Mouse (Mus musculus): ENCODE results near the gene Gm9887. TPM values are rescaled to one million over a fixed set of nuclear protein-coding genes. Genes with fewer than 3 reads are reported as not detected.

Gene Gm9887
- polyA plus RNA-seq, 1 experiment, result 0.94 TPM

DNA sequence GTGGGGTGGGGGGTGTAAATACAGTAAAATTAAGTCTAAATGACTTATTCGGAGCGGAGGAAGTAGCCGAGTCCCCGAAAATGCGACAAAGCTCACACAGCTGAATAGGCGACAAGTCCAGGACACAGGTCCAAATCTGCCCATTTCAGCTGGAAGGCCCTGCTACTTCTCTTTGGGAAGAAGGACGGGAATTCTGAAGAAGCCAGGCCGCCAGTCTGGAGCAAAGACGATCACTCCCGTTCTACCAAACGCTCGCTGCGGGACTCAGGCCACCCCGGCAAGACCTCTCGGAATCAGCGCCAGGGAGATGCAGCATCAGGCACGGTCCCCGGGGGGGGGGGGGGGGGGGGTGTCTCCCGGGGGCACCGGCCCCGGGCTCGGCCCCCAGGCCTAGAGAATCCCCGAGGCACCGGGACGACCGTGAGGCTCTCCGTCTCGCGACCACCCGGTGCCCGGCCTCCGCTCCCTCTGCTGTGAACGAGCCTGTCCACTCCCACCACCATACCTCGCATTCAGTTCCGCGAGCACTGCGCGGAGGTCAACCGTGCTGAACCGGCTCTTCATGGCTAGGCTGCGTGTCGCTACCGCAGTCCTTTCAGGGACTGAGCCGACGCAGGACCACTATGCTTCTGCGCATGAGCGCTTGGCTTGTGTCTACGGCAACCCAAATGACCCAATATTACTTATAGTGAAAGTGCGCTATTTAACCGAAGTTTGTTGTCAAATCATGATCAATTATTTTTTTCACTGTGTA, 15.5 kb downstream of the Gm9887 start, which contains the start of gene Nemf:
Gene Nemf, minus strand, starts transcription at position 620 of the 754 bp plus-strand sequence.
- DNase-seq, result peak; percentile 95
- Histone ChIP-seq H3K4me1 (ENCODE audit: control insufficient read depth, insufficient read depth, low read length) (peaks cover 7% of the 10 kb centered on the region; the same call in 1 of the 2 replicates), H3K27ac (ENCODE audit: insufficient read depth, low read depth, low read length) (peak within 1 kb of the TSS; percentile 74), H3K4me3 (ENCODE audit: insufficient read depth, low read depth, low read length) (peak within 1 kb of the TSS; percentile 70), H3K36me3 (ENCODE audit: control insufficient read depth, insufficient read depth, low read length) (peaks cover 5% of the 10 kb centered on the region; the same call in 1 of the 2 replicates), H3K27me3 (replicated peaks; ENCODE audit: control insufficient read depth, insufficient read depth, low read length) (no peaks in the 10 kb centered on the region)
- WGBS, result under 1% methylated on average over 48 of the region's 50 CpGs
- peak; percentile 95 for TF ChIP-seq POLR2A (IDR thresholded peaks at IDR 0.05; ENCODE audit: low read depth, low read length)
- TF ChIP-seq CTCF (conservative IDR thresholded peaks at IDR 0.05; ENCODE audit: insufficient read depth, insufficient read length, low read depth, low read length), result no peak

DNA sequence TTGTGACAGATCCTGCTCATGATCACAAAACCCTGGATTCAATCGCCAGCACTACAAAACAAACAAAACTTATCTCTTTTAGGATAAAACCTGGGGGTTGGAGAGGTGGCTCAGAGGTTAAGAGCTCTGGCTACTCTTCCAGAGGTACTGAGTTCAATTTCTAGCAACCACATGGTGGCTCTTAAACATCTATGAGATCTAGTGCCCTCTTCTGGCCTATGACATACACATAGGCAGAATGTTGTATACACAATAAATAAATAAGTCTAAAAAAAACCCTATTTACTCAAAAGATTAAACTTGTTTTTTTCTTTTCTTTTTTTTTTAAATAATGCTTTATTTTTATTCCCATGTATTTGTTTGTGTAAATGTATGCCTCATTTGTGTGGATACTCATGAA, 20.6 kb downstream of the Gm9887 start:
- no peak for TF ChIP-seq CTCF (conservative IDR thresholded peaks at IDR 0.05; ENCODE audit: insufficient read depth, insufficient read length, low read depth, low read length)
- TF ChIP-seq POLR2A (IDR thresholded peaks at IDR 0.05; ENCODE audit: low read depth, low read length), result no peak
- DNase-seq, result no peak
- Histone ChIP-seq H3K27ac (ENCODE audit: insufficient read depth, low read depth, low read length) (no peak overlapping the region), H3K27me3 (replicated peaks; ENCODE audit: control insufficient read depth, insufficient read depth, low read length) (no peaks in the 10 kb centered on the region), H3K4me3 (ENCODE audit: insufficient read depth, low read depth, low read length) (no peak overlapping the region), H3K4me1 (ENCODE audit: control insufficient read depth, insufficient read depth, low read length) (peaks cover 7% of the 10 kb centered on the region; the same call in 1 of the 2 replicates), H3K36me3 (ENCODE audit: control insufficient read depth, insufficient read depth, low read length) (peaks cover 12% of the 10 kb centered on the region; the same call in 1 of the 2 replicates)
- 88% methylated on average over 1 of the region's 1 CpGs for WGBS

DNA sequence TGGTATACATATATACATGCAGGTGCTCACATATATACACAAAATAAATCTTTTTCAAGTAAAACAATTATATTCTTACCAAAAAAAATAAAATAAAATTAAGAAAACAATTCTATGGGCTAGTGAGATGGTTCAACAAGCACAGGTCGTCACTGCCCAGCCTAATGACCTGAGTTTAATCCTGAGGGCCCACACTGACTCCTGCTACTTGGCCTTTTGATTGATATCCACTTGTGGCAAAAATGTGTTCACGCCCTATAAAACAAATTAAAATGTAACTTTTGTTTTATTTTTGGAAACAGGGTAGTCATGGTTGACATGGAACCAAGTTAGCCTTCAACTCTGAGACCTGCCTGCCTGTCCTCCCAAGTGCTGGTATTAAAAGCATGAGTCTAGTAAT, 22.3 kb downstream of the Gm9887 start:
- H3K36me3 ChIP-seq (ENCODE audit: control insufficient read depth, insufficient read depth, low read length), result peaks cover 14% of the 10 kb centered on the region
- WGBS, result 38% methylated on average over 2 of the region's 2 CpGs

DNA sequence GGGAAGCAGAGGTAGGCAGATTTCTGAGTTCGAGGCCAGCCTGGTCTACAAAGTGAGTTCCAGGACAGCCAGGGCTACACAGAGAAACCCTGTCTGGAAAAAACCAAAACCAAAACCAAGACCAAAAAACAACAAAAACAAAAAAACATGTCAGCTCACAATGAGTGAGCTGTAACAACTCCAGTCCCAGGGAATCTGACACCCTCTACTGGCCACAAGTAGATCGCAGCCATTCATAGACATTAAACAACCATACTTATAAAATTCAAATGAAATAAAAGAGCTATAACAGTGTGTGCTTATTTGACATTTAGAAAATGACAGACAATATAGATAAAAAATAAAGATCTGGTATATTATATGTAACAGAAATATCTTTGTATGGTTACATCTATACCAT, 38.7 kb downstream of the Gm9887 start:
- TF ChIP-seq CTCF (conservative IDR thresholded peaks at IDR 0.05; ENCODE audit: insufficient read depth, insufficient read length, low read depth, low read length), result peak; percentile 41
- no peak for TF ChIP-seq POLR2A (IDR thresholded peaks at IDR 0.05; ENCODE audit: low read depth, low read length)
- H3K27ac ChIP-seq (ENCODE audit: insufficient read depth, low read depth, low read length), result no peak overlapping the region
- H3K36me3 ChIP-seq (ENCODE audit: control insufficient read depth, insufficient read depth, low read length), result peaks cover 6% of the 10 kb centered on the region
- H3K4me3 ChIP-seq (ENCODE audit: insufficient read depth, low read depth, low read length), result no peak overlapping the region
- no peaks in the 10 kb centered on the region for H3K4me1 ChIP-seq (ENCODE audit: control insufficient read depth, insufficient read depth, low read length)
- WGBS, result 83% methylated on average over 2 of the region's 2 CpGs
- no peaks in the 10 kb centered on the region for H3K27me3 ChIP-seq (replicated peaks; ENCODE audit: control insufficient read depth, insufficient read depth, low read length)
- DNase-seq, result peak; percentile 41

More for the DNA sequence above, 22.3 kb downstream of the Gm9887 start:
- Histone ChIP-seq H3K27me3 (replicated peaks; ENCODE audit: control insufficient read depth, insufficient read depth, low read length) (no peaks in the 10 kb centered on the region), H3K4me3 (ENCODE audit: insufficient read depth, low read depth, low read length) (no peak overlapping the region), H3K4me1 (ENCODE audit: control insufficient read depth, insufficient read depth, low read length) (no peaks in the 10 kb centered on the region), H3K27ac (ENCODE audit: insufficient read depth, low read depth, low read length) (no peak overlapping the region)
- no peak for TF ChIP-seq CTCF (conservative IDR thresholded peaks at IDR 0.05; ENCODE audit: insufficient read depth, insufficient read length, low read depth, low read length)
- TF ChIP-seq POLR2A (IDR thresholded peaks at IDR 0.05; ENCODE audit: low read depth, low read length), result no peak
- peak; percentile 47 for DNase-seq

DNA sequence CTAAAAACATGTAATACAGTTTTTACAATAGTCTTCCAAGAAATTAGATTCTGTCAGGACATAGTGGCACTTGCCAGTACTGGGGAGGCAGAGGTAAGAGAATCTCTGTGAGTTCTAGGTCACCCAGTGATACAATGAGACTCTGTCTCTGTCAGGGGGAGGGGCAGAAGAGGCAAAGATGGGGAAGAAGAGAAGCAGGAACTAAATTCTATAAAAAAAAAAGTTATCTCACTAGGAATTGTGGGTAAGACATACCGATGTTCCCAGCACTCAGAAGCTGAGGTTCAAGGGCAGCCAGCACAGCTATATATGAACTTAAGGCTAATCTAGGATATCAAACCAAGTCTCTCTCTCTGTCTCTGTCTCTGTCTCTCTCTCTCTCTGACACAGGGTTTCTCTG, 40.1 kb downstream of the Gm9887 start:
- no peak for TF ChIP-seq CTCF (conservative IDR thresholded peaks at IDR 0.05; ENCODE audit: insufficient read depth, insufficient read length, low read depth, low read length)
- no peak for TF ChIP-seq POLR2A (IDR thresholded peaks at IDR 0.05; ENCODE audit: low read depth, low read length)
- Histone ChIP-seq H3K4me3 (ENCODE audit: insufficient read depth, low read depth, low read length) (no peak overlapping the region), H3K36me3 (ENCODE audit: control insufficient read depth, insufficient read depth, low read length) (peaks cover 5% of the 10 kb centered on the region), H3K27ac (ENCODE audit: insufficient read depth, low read depth, low read length) (no peak overlapping the region), H3K27me3 (replicated peaks; ENCODE audit: control insufficient read depth, insufficient read depth, low read length) (no peaks in the 10 kb centered on the region), H3K4me1 (ENCODE audit: control insufficient read depth, insufficient read depth, low read length) (no peaks in the 10 kb centered on the region)
- DNase-seq, result no peak
- 74% methylated on average over 1 of the region's 1 CpGs for WGBS

DNA sequence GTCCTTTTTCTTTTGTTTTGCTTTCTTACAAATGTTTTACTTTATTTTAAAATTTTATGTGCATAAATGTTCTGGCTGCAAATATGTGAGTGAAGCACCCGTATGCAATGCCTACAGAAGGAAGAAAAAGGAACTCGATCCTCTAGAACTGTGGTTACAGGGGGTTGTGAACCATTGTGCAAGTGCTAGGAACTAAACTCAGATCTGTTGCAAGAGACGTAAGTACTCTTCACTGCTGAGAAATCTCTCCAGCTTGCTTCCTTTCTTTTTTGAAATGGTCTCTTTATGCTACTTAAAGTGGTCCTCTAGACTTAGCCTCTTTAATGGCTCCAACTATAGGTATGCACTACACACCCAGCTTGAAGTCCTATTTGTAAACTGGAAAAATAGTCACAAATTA, 41.1 kb downstream of the Gm9887 start:
- Histone ChIP-seq H3K4me3 (ENCODE audit: insufficient read depth, low read depth, low read length) (no peak overlapping the region), H3K27me3 (replicated peaks; ENCODE audit: control insufficient read depth, insufficient read depth, low read length) (no peaks in the 10 kb centered on the region), H3K4me1 (ENCODE audit: control insufficient read depth, insufficient read depth, low read length) (no peaks in the 10 kb centered on the region), H3K27ac (ENCODE audit: insufficient read depth, low read depth, low read length) (no peak overlapping the region), H3K36me3 (ENCODE audit: control insufficient read depth, insufficient read depth, low read length) (peaks cover 5% of the 10 kb centered on the region)
- no peak for DNase-seq
- TF ChIP-seq POLR2A (IDR thresholded peaks at IDR 0.05; ENCODE audit: low read depth, low read length) (no peak), CTCF (conservative IDR thresholded peaks at IDR 0.05; ENCODE audit: insufficient read depth, insufficient read length, low read depth, low read length) (no peak)
- WGBS, result 91% methylated on average over 3 of the region's 3 CpGs

Other genes starting within 250 kb of the Gm9887 start
- gene Rps29, start 213.3 kb downstream of the Gm9887 start, polyA plus RNA-seq (2012; rRNA removed), result 1,269 and 1,739 TPM in 2 replicates
- gene Lrr1, start 203.6 kb downstream of the Gm9887 start, polyA plus RNA-seq (2012; rRNA removed), result 0.14 TPM in 1 of 2 replicates, not detected in the other
- 157 and 190 TPM in 2 replicates for gene Rpl36al, start 188.4 kb downstream of the Gm9887 start, polyA plus RNA-seq (2012; rRNA removed)
- 30.8 and 32.6 TPM in 2 replicates for gene Mgat2, start 188.3 kb downstream of the Gm9887 start, polyA plus RNA-seq (2012; rRNA removed)
- 2.6 and 3.1 TPM in 2 replicates for gene Gm49383, start 175.4 kb downstream of the Gm9887 start, polyA plus RNA-seq (2012; rRNA removed)
- gene Dnaaf2, start 174.0 kb downstream of the Gm9887 start, polyA plus RNA-seq (2012; rRNA removed), result 1.3 and 1.5 TPM in 2 replicates
- gene Gm49384, start 168.2 kb downstream of the Gm9887 start, polyA plus RNA-seq (2012; rRNA removed), result 0.57 and 0.78 TPM in 2 replicates
- gene Pole2, start 144.3 kb downstream of the Gm9887 start, polyA plus RNA-seq (2012; rRNA removed), result 1.9 TPM in 2 replicates
- gene Klhdc1, start 131.3 kb downstream of the Gm9887 start, polyA plus RNA-seq (2012; rRNA removed), result 2.9 and 5.9 TPM in 2 replicates
- 41.0 and 42.8 TPM in 2 replicates for gene Klhdc2, start 75.8 kb downstream of the Gm9887 start, polyA plus RNA-seq (2012; rRNA removed)
- gene Nemf, start 15.3 kb downstream of the Gm9887 start, polyA plus RNA-seq (2012; rRNA removed), result 3.4 and 4.7 TPM in 2 replicates
- 90.7 and 95.6 TPM in 2 replicates for gene Arf6, start 308 bp downstream of the Gm9887 start, polyA plus RNA-seq (2012; rRNA removed)
- gene Vcpkmt, start 210.6 kb upstream of the Gm9887 start, polyA plus RNA-seq (2012; rRNA removed), result 5.8 and 7.1 TPM in 2 replicates